Mouse (Mus musculus): ENCODE measurements around the gene Bicc1.
"Not testable (repeated sequence)": the region's sequence is repeated elsewhere in the genome, so short reads cannot be mapped to it uniquely, and the experiment has no call there.

GRCm38 (mm10) chr10:70960396-70960795 is 199.1 kb downstream of the Bicc1 start:
- TF ChIP-seq CTCF (IDR thresholded peaks at IDR 0.05; ENCODE audit: control insufficient read depth, insufficient read depth, low read length); POLR2A (IDR thresholded peaks at IDR 0.05; ENCODE audit: borderline replicate concordance, control insufficient read depth, low read depth, low read length): not testable (repeated sequence)
